Mouse (Mus musculus): ENCODE results near the gene Gm45785.

The Gm45785 gene

GRCm38 (mm10) chr7:140857550-140858505, 1.7 kb upstream of the Gm45785 start, which contains the start of gene Bet1l:
Gene Bet1l (minus strand): TSS chr7:140857577.
- DNase-seq (ENCODE audit: low spot score), result peak; percentile 56

- peak; percentile 90 for DNase-seq (ENCODE audit: low spot score)
Measured at GRCm38 (mm10) chr7:140856785-140857549, 836 bp upstream of the Gm45785 start, which contains the start of gene Ric8a. Gene Ric8a (plus strand): TSS chr7:140856957.

- DNase-seq (ENCODE audit: low spot score), result no peak
Measured at GRCm38 (mm10) chr7:140855181-140855580, 950 bp downstream of the Gm45785 start.

GRCm38 (mm10) chr7:140854483-140854882, 1.6 kb downstream of the Gm45785 start:
- no peak for DNase-seq (ENCODE audit: low spot score)

- no peak for DNase-seq (ENCODE audit: low spot score)
Measured at GRCm38 (mm10) chr7:140853386-140853785, 2.7 kb downstream of the Gm45785 start.

GRCm38 (mm10) chr7:140851916-140852315, 4.2 kb downstream of the Gm45785 start:
- DNase-seq (ENCODE audit: low spot score), result no peak

- DNase-seq (ENCODE audit: low spot score), result no peak
Measured at GRCm38 (mm10) chr7:140848591-140848990, 7.5 kb downstream of the Gm45785 start.

- DNase-seq (ENCODE audit: low spot score), result peak; percentile 61
Measured at GRCm38 (mm10) chr7:140847755-140848580, 8.2 kb downstream of the Gm45785 start, which contains the start of gene Odf3. Gene Odf3 (plus strand): TSS chr7:140847805.

- no peak for DNase-seq (ENCODE audit: low spot score)
Measured at GRCm38 (mm10) chr7:140846676-140847075, 9.5 kb downstream of the Gm45785 start.

GRCm38 (mm10) chr7:140845683-140846082, 10.4 kb downstream of the Gm45785 start:
- no peak for DNase-seq (ENCODE audit: low spot score)

GRCm38 (mm10) chr7:140844905-140845665, 11.0 kb downstream of the Gm45785 start, which contains the start of gene Scgb1c1:
Gene Scgb1c1 (plus strand): TSS chr7:140845547.
- peak; percentile 89 for DNase-seq (ENCODE audit: low spot score)

GRCm38 (mm10) chr7:140843806-140844205, 12.3 kb downstream of the Gm45785 start:
- no peak for DNase-seq (ENCODE audit: low spot score)

GRCm38 (mm10) chr7:140840750-140841735, 15.1 kb downstream of the Gm45785 start:
- DNase-seq (ENCODE audit: low spot score), result no peak

GRCm38 (mm10) chr7:140839556-140839955, 16.6 kb downstream of the Gm45785 start:
- DNase-seq (ENCODE audit: low spot score), result no peak

- DNase-seq (ENCODE audit: low spot score), result no peak
Measured at GRCm38 (mm10) chr7:140836243-140837115, 19.7 kb downstream of the Gm45785 start.

- DNase-seq (ENCODE audit: low spot score), result no peak
Measured at GRCm38 (mm10) chr7:140835758-140836087, 20.4 kb downstream of the Gm45785 start.

GRCm38 (mm10) chr7:140834968-140835757, 21.0 kb downstream of the Gm45785 start, which contains the start of gene Urah:
Gene Urah (plus strand): TSS chr7:140835018.
- no peak for DNase-seq (ENCODE audit: low spot score)

- no peak for DNase-seq (ENCODE audit: low spot score)
Measured at GRCm38 (mm10) chr7:140833341-140833740, 22.8 kb downstream of the Gm45785 start.

Measured in MN1 (cell line).